Mouse (Mus musculus) myocyte (in vitro differentiated cells): ENCODE measurements around the gene 1700016D06Rik.

Experiments
- CEBPB ChIP-seq: IDR thresholded peaks from 2 replicates; pipeline ENCODE4 v1.6.1; 2011; ENCODE audit warnings: mild to moderate bottlenecking, moderate library complexity; ENCODE audit not compliant: poor library complexity, insufficient read depth, severe bottlenecking
- E2F4 ChIP-seq: IDR thresholded peaks from one replicate; pipeline ENCODE4 v1.6.1; 2011; ENCODE audit warnings: mild to moderate bottlenecking, control low read depth, moderate library complexity; ENCODE audit not compliant: insufficient read depth
- MAX ChIP-seq: IDR thresholded peaks from one replicate; pipeline ENCODE4 v1.6.1; 2011; ENCODE audit warnings: low read depth, mild to moderate bottlenecking, control low read depth
- MYOD1 ChIP-seq, 3 experiments: IDR thresholded peaks; one replicate each; pipeline ENCODE4 v1.6.1; 2011; ENCODE audit warnings: control low read depth in 2 of 3, low read depth in 2 of 3, mild to moderate bottlenecking in 2 of 3, moderate library complexity in 1 of 3; ENCODE audit not compliant: insufficient read length in 2 of 3, control insufficient read depth in 1 of 3
- MYOG ChIP-seq, 3 experiments: IDR thresholded peaks; one replicate each; pipeline ENCODE4 v1.6.1; 2011; ENCODE audit warnings: control low read depth in 2 of 3, low read depth in 2 of 3, mild to moderate bottlenecking in 2 of 3; ENCODE audit not compliant: insufficient read length in 2 of 3, control insufficient read depth in 1 of 3, insufficient read depth in 1 of 3
- POLR2A ChIP-seq: IDR thresholded peaks from one replicate; pipeline ENCODE4 v1.6.1; 2011; ENCODE audit warnings: low read depth, mild to moderate bottlenecking, control low read depth, moderate library complexity; ENCODE audit not compliant: insufficient read length
- POLR2AphosphoS2 ChIP-seq: IDR thresholded peaks from one replicate; pipeline ENCODE4 v1.6.1; 2011; ENCODE audit warnings: low read depth, control low read depth; ENCODE audit not compliant: insufficient read length
- REST ChIP-seq: IDR thresholded peaks from one replicate; pipeline ENCODE4 v1.6.1; 2011; ENCODE audit warnings: mild to moderate bottlenecking, control low read depth, moderate library complexity; ENCODE audit not compliant: insufficient read depth, insufficient read length
- SRF ChIP-seq: IDR thresholded peaks from one replicate; pipeline ENCODE4 v1.6.1; 2011; ENCODE audit warnings: low read depth; ENCODE audit not compliant: control insufficient read depth, insufficient read length
- USF1 ChIP-seq: IDR thresholded peaks from one replicate; pipeline ENCODE4 v1.6.1; 2011; ENCODE audit warnings: low read depth, mild to moderate bottlenecking, control low read depth, moderate library complexity

DNA sequence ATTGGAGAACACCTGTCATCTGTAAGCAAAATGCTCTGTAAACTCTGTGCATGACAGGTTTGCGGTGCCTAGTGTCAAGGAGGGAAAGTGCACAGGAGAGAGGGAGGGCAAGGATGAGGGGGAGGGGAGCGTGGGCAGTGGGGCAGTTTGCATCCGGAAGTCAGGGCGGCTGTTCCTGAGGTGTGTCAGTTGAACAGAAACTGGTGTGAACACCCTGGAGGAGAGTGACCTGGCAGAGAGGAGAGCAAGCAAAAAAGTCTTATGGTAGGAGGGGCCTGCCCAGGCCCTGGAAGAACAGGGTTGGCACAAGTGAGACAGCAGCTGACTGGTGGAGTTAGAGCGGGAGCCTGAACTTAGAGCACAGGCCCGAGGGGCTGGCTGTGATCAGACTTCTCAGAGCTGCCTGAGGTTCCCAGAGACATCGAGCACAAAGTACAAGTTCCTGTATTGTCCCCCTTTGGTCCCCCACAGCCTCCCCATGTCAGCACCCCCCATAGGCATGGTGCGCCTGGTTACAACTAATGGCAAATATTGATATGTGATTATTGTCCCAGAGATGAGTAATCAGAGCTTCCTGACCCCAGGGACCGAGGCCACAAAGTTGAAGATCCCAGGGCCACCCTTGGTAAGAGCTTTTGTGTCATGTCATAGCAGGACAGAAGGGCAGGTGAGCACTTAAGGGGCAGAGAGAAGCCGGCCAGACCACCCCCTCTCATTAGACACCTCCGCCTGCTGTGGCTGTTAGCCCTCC lies 46.2 kb upstream of the 1700016D06Rik start:
- TF ChIP-seq MYOG (IDR thresholded peaks at IDR 0.05; ENCODE audit: control insufficient read depth in 1 of 3, insufficient read depth in 1 of 3, insufficient read length in 2 of 3, low read depth in 2 of 3): no peak
- TF ChIP-seq POLR2A: no peak
- TF ChIP-seq USF1: no peak
- no peak for TF ChIP-seq POLR2AphosphoS2
- no peak for TF ChIP-seq MAX
- TF ChIP-seq E2F4: no peak
- no peak for TF ChIP-seq MYOD1 (IDR thresholded peaks at IDR 0.05; ENCODE audit: control insufficient read depth in 1 of 3, insufficient read length in 2 of 3, low read depth in 2 of 3)
- TF ChIP-seq CEBPB: no peak
- no peak for TF ChIP-seq SRF
- TF ChIP-seq REST: no peak
